Mouse (Mus musculus) stomach, embryonic 14.5 days (tissue): ENCODE measurements around the gene Gm8660. TPM values are rescaled to one million over a fixed set of nuclear protein-coding genes. Genes with fewer than 3 reads are reported as not detected.
"Not testable (repeated sequence)": the region's sequence is repeated elsewhere in the genome, so short reads cannot be mapped to it uniquely, and the experiment has no call there.

Source experiments
- ATAC-seq: fragments of 200-750 bp; cut with Nextera tagmentation; 2 replicates; pipeline ENCODE4 v1.8.0; 2017; ENCODE audit warnings: low read depth, moderate TSS enrichment; ENCODE audit not compliant: insufficient number of reproducible peaks, insufficient read depth, low FRiP score
- H3K27ac ChIP-seq: fragments of 300-500 bp; sonication (generic); 2 replicates; pipeline ENCODE4 v1.5.1; 2014; ENCODE audit warnings: mild to moderate bottlenecking, low read length, moderate library complexity, mixed read lengths
- H3K27me3 ChIP-seq: fragments of 300-500 bp; sonication (generic); 2 replicates; pipeline ENCODE4 v1.6.1; 2014; ENCODE audit warnings: low read length, control low read depth, mixed read lengths; ENCODE audit not compliant: control insufficient read depth, insufficient read depth
- H3K36me3 ChIP-seq: fragments of 300-500 bp; sonication (generic); 2 replicates; pipeline ENCODE4 v1.6.1; 2014; ENCODE audit warnings: mild to moderate bottlenecking, control low read depth, low read length, moderate library complexity, mixed read lengths; ENCODE audit not compliant: control insufficient read depth, insufficient read depth
- H3K4me1 ChIP-seq: fragments of 300-500 bp; sonication (generic); 2 replicates; pipeline ENCODE4 v1.6.1; 2014; ENCODE audit warnings: low read length, control low read depth, mixed read lengths; ENCODE audit not compliant: control insufficient read depth, insufficient read depth
- H3K4me2 ChIP-seq: fragments of 300-500 bp; sonication (generic); replicated peaks from 2 replicates; pipeline ENCODE4 v1.6.1; 2014; ENCODE audit warnings: low read depth, low read length, control low read depth
- H3K4me3 ChIP-seq: fragments of 300-500 bp; sonication (generic); 2 replicates; pipeline ENCODE4 v1.5.1; 2014; ENCODE audit warnings: low read depth, low read length, control low read depth
- H3K9ac ChIP-seq: fragments of 300-500 bp; sonication (generic); replicated peaks from 2 replicates; pipeline ENCODE4 v1.6.1; 2014; ENCODE audit warnings: low read depth, mild to moderate bottlenecking, control low read depth, low read length, moderate library complexity, mixed read lengths
- H3K9me3 ChIP-seq: fragments of 300-500 bp; sonication (generic); 2 replicates; pipeline ENCODE4 v1.6.1; 2016; ENCODE audit warnings: low read depth, low read length, control low read depth; ENCODE audit not compliant: control insufficient read depth
- WGBS: fragments of 180-500 bp; shearing (Covaris S2); extraction: QIAGEN DNeasy Blood & Tissue Kit; methylation state at CpG from one replicate; pipeline ENCODE4 v1.1.7; 2014; 5-methylcytosine and 5-hydroxymethylcytosine counted together
- polyA plus RNA-seq: library from polyadenylated mRNA; unstranded; fragments of >200 nt; fragmentation: Nextera tagmentation; extraction: Ambion mirVana; gene quantifications from 2 replicates; pipeline ENCODE4 v1.2.1, GENCODE M21; 2014

Gm8660 gene
- polyA plus RNA-seq = not detected in 2 replicates

DNA sequence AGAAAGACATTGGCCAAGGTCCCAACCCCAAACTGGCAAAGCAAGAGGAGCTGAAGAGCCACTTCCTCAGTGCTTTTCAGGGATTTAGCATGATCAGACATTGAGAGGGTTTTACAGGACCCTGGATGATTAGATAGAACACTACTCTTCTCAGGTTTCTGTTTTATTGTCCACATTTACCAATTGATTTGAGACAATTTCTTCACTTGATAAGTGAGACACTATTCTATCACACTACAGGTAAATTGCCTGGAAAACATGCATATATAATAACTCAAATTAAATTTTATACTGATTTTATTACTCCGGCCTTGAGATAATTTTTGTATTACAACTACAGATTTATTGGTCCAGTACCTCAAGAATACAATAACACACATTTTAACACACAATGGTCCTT is at the start of gene Gm8660:
Gene Gm8660 (minus strand): TSS at position 101 of the 400 bp plus-strand sequence.
- H3K9ac ChIP-seq, ATAC-seq, H3K4me3 ChIP-seq, H3K4me1 ChIP-seq, H3K9me3 ChIP-seq, H3K36me3 ChIP-seq, H3K27me3 ChIP-seq, H3K27ac ChIP-seq, H3K4me2 ChIP-seq: not testable (repeated sequence)
- no CpG with 5 or more reads among the region's 1 CpGs for WGBS

DNA sequence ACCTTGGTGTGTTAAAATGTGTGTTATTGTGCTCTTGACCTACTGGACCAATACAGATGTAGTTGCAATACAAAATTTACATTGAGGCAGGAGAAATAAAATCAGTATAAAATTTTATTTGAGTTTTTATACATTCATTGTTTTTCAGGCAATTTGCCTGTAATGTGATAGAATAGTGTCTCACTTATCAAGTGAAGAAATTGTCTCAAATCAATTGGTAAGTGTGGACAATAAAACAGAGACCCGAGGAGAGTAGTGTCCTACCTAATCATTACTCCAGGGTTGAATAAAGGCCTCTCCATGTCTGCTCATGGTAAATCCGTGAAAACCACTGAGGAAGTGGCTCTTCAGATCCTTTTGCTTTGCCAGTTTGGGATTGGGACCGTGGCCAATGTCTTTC is 42.4 kb upstream of the Gm8660 start, which contains the start of gene Vmn1r148:
Gene Vmn1r148 (plus strand): TSS at position 301 of the 400 bp plus-strand sequence.
- not testable (repeated sequence) for H3K27me3 ChIP-seq, H3K4me2 ChIP-seq, H3K4me1 ChIP-seq, H3K36me3 ChIP-seq, ATAC-seq, H3K9me3 ChIP-seq, H3K4me3 ChIP-seq, H3K9ac ChIP-seq, H3K27ac ChIP-seq
- no CpG with 5 or more reads among the region's 3 CpGs for WGBS

DNA sequence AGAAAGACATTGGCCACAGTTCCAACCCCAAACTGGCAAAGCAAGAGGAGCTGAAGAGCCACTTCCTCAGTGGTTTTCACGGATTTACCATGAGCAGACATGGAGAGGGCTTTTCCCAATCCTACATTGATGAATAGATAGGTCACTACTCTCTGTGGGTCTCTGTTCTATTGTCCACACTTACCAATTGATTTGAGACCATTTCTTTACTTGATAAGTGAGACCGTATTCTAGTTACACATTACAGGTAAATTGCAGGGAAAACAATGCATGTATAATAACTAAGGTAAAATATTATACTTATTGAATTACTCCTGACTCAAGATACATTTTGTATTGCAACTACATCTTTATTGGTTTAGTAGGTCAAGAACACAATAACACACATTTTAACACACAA is 41.2 kb downstream of the Gm8660 start, which contains the start of gene Gm4187:
Gene Gm4187 (minus strand): TSS at position 101 of the 400 bp plus-strand sequence.
- not testable (repeated sequence) for ATAC-seq, H3K27ac ChIP-seq, H3K9ac ChIP-seq, H3K4me3 ChIP-seq, H3K4me1 ChIP-seq, H3K4me2 ChIP-seq, H3K9me3 ChIP-seq, H3K36me3 ChIP-seq, H3K27me3 ChIP-seq
- WGBS = no CpG with 5 or more reads among the region's 2 CpGs

Other genes starting within 250 kb of the Gm8660 start
- not detected in 2 replicates for gene Gm10666, start 236.3 kb downstream of the Gm8660 start, polyA plus RNA-seq
- gene Vmn1r142, start 207.0 kb downstream of the Gm8660 start, polyA plus RNA-seq = not detected in 2 replicates
- not detected in 2 replicates for gene Vmn1r143, start 181.7 kb downstream of the Gm8660 start, polyA plus RNA-seq
- not detected in 2 replicates for gene Gm8653, start 169.8 kb downstream of the Gm8660 start, polyA plus RNA-seq
- gene Gm8453, start 141.6 kb downstream of the Gm8660 start, polyA plus RNA-seq = not detected in 2 replicates
- not detected in 2 replicates for gene Gm4187, start 41.3 kb downstream of the Gm8660 start, polyA plus RNA-seq
- not detected in 2 replicates for gene Vmn1r148, start 42.5 kb upstream of the Gm8660 start, polyA plus RNA-seq
- gene Vmn1r149, start 67.2 kb upstream of the Gm8660 start, polyA plus RNA-seq = not detected in 2 replicates
- not detected in 2 replicates for gene Gm10665, start 93.0 kb upstream of the Gm8660 start, polyA plus RNA-seq
- not detected in 2 replicates for gene Vmn1r151, start 128.6 kb upstream of the Gm8660 start, polyA plus RNA-seq
- not detected in 2 replicates for gene Vmn1r152, start 151.9 kb upstream of the Gm8660 start, polyA plus RNA-seq
- not detected in 2 replicates for gene Gm8677, start 163.8 kb upstream of the Gm8660 start, polyA plus RNA-seq
- gene Gm4201, start 194.3 kb upstream of the Gm8660 start, polyA plus RNA-seq = not detected in 2 replicates
- not detected in 2 replicates for gene Gm4565, start 217.1 kb upstream of the Gm8660 start, polyA plus RNA-seq